Mouse (Mus musculus) embryonic fibroblast, embryonic 13.5 days (primary cell): Measurements from ENCODE around the gene Lrfn3.

Experiments
- CTCF ChIP-seq: IDR thresholded peaks from 2 replicates; pipeline ENCODE4 v1.5.1; 2011; ENCODE audit warnings: mild to moderate bottlenecking, control low read depth, low read length, moderate library complexity, borderline replicate concordance; ENCODE audit not compliant: insufficient read depth
- POLR2A ChIP-seq: IDR thresholded peaks from 2 replicates; pipeline ENCODE4 v1.6.1; 2011; ENCODE audit warnings: low read depth, mild to moderate bottlenecking, control low read depth, low read length, moderate library complexity

GRCm38 (mm10) chr7:30326427-30326826 is 36.1 kb downstream of the Lrfn3 start:
- no peak for TF ChIP-seq CTCF
- TF ChIP-seq POLR2A: no peak
